In the genomic region with DNA sequence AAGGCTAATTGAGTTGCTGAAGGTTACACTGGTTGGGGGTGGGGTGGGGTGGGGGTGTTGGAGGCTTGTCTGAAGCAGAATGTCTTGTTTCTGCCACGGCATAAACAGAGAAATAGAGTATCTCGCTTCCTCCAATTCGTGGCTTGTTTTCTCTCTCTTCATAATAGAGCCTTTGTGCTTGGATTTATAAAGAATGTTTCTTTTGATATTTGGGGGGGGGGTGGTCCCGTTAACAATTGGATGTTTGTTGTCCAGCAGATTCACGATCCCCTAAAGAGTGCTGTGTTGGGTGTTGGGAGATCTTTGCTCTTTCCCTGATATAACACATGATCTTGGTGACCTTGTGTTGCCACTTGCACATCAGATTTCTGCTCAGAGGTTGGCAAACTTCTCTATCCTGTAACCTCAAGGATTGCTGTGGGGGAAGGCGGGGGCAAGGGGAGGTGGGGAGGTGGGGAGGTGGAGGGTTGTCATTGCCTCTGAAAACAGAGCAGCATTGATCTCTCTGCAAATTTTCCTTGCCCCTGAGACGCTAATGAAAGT, we compare ENCODE assay signal across 22 mouse cellular contexts.
DNase-seq lines count a peak whose midpoint lies in the region; ATAC-seq and TF ChIP-seq lines count a peak whose summit lies in the region.
"Had no signal": no experiment of that assay in that cellular context is flagged by ENCODE, and none has a peak within 500 bp of the region (broad histone marks: within the 10 kb centered on the region; RNA-seq: fewer than 3 reads in every experiment).

No protein-coding gene starts in this region.

- TF ChIP-seq CTCF in midbrain, postnatal 0 days (IDR thresholded peaks at IDR 0.05): no peak

- no peak overlapping the region for H3K4me2 ChIP-seq in intestine, embryonic 14.5 days (ENCODE audit: low read length)
- no peak overlapping the region for H3K4me2 ChIP-seq in intestine, embryonic 15.5 days (replicated peaks)
- no peak overlapping the region for H3K4me2 ChIP-seq in midbrain, embryonic 11.5 days
- H3K4me2 ChIP-seq in midbrain, postnatal 0 days (ENCODE audit: low read depth, low read length, poor library complexity, severe bottlenecking): no peak overlapping the region
- no peak overlapping the region for H3K4me2 ChIP-seq in embryonic facial prominence, embryonic 13.5 days
- H3K4me2 ChIP-seq: embryonic facial prominence, embryonic 15.5 days; heart, embryonic 13.5 days had no signal

- 0 out of 2 replicates have a peak, but pooled peaks have one; percentile 40 for ATAC-seq in intestine, embryonic 14.5 days (replicated peaks; ENCODE audit: low FRiP score, low TSS enrichment, low read depth)
- no peak for ATAC-seq in intestine, embryonic 15.5 days
- no peak for ATAC-seq in midbrain, embryonic 11.5 days (ENCODE audit: low FRiP score)
- no peak for ATAC-seq in midbrain, postnatal 0 days (ENCODE audit: low FRiP score)
- no peak for ATAC-seq in embryonic facial prominence, embryonic 13.5 days (ENCODE audit: insufficient number of reproducible peaks, insufficient read depth, low FRiP score, low TSS enrichment, low read depth)
- ATAC-seq: activated CD4-positive, CD25-positive, alpha-beta regulatory T cell, adult 4 months; forebrain, embryonic 14.5 days; hindbrain, embryonic 16.5 days; Patski had no signal

- no peak overlapping the region for H3K4me3 ChIP-seq in intestine, embryonic 14.5 days (ENCODE audit: low read depth, low read length)
- H3K4me3 ChIP-seq in intestine, embryonic 15.5 days (replicated peaks): no peak overlapping the region
- H3K4me3 ChIP-seq in midbrain, embryonic 11.5 days (ENCODE audit: low read depth, low read length): no peak overlapping the region
- no peak overlapping the region for H3K4me3 ChIP-seq in midbrain, postnatal 0 days (ENCODE audit: low read depth, low read length)
- H3K4me3 ChIP-seq in embryonic facial prominence, embryonic 13.5 days: no peak overlapping the region
- H3K4me3 ChIP-seq: embryonic facial prominence, embryonic 15.5 days; erythroblast, embryonic 14.5 days; forebrain, embryonic 10.5 days; heart, embryonic 13.5 days had no signal

- 64% methylated on average over 7 of the region's 7 CpGs for WGBS in intestine, embryonic 14.5 days
- WGBS in intestine, embryonic 15.5 days: 64% methylated on average over 7 of the region's 7 CpGs
- 67% methylated on average over 7 of the region's 7 CpGs for WGBS in midbrain, embryonic 11.5 days
- 53% methylated on average over 7 of the region's 7 CpGs for WGBS in midbrain, postnatal 0 days
- WGBS in embryonic facial prominence, embryonic 13.5 days: 19% methylated on average over 7 of the region's 7 CpGs

- H3K4me1 ChIP-seq in intestine, embryonic 14.5 days (replicated peaks; ENCODE audit: control insufficient read depth, insufficient read depth, low read length): peaks cover 15% of the 10 kb centered on the region
- H3K4me1 ChIP-seq in intestine, embryonic 15.5 days (replicated peaks): peaks cover 14% of the 10 kb centered on the region
- peaks cover 6% of the 10 kb centered on the region for H3K4me1 ChIP-seq in midbrain, embryonic 11.5 days (ENCODE audit: control insufficient read depth, insufficient read depth, low read length)
- peaks cover under 1% of the 10 kb centered on the region; the same call in 1 of the 2 replicates for H3K4me1 ChIP-seq in midbrain, postnatal 0 days (ENCODE audit: insufficient read depth, low read length)
- peaks cover 74% of the 10 kb centered on the region for H3K4me1 ChIP-seq in embryonic facial prominence, embryonic 13.5 days

- no peak overlapping the region for H3K9ac ChIP-seq in intestine, embryonic 14.5 days (ENCODE audit: low read length)
- no peak overlapping the region for H3K9ac ChIP-seq in intestine, embryonic 15.5 days
- no peak overlapping the region for H3K9ac ChIP-seq in midbrain, embryonic 11.5 days (ENCODE audit: low read length)
- no peak overlapping the region for H3K9ac ChIP-seq in midbrain, postnatal 0 days (replicated peaks; ENCODE audit: low read length, poor library complexity, severe bottlenecking)
- no peak overlapping the region for H3K9ac ChIP-seq in embryonic facial prominence, embryonic 13.5 days
- H3K9ac ChIP-seq: embryonic facial prominence, embryonic 15.5 days; heart, embryonic 13.5 days had no signal

- no peaks in the 10 kb centered on the region for H3K9me3 ChIP-seq in intestine, embryonic 14.5 days (ENCODE audit: control insufficient read depth, low read length)
- no peaks in the 10 kb centered on the region for H3K9me3 ChIP-seq in intestine, embryonic 15.5 days
- no peaks in the 10 kb centered on the region for H3K9me3 ChIP-seq in midbrain, embryonic 11.5 days (ENCODE audit: control insufficient read depth, low read length)
- H3K9me3 ChIP-seq in midbrain, postnatal 0 days (ENCODE audit: low read length): no peaks in the 10 kb centered on the region
- no peaks in the 10 kb centered on the region for H3K9me3 ChIP-seq in embryonic facial prominence, embryonic 13.5 days
- H3K9me3 ChIP-seq: embryonic facial prominence, embryonic 15.5 days; forebrain, embryonic 10.5 days; heart, embryonic 13.5 days had no signal

- H3K36me3 ChIP-seq in intestine, embryonic 14.5 days (ENCODE audit: control insufficient read depth, insufficient read depth, low read length): no peaks in the 10 kb centered on the region
- H3K36me3 ChIP-seq in intestine, embryonic 15.5 days: no peaks in the 10 kb centered on the region
- no peaks in the 10 kb centered on the region for H3K36me3 ChIP-seq in midbrain, embryonic 11.5 days (ENCODE audit: control insufficient read depth, insufficient read depth, low read length)
- no peaks in the 10 kb centered on the region for H3K36me3 ChIP-seq in midbrain, postnatal 0 days (ENCODE audit: insufficient read depth, low read length)
- H3K36me3 ChIP-seq in embryonic facial prominence, embryonic 13.5 days: no peaks in the 10 kb centered on the region
- H3K36me3 ChIP-seq: embryonic facial prominence, embryonic 15.5 days; forebrain, embryonic 10.5 days; heart, embryonic 13.5 days had no signal

- no peaks in the 10 kb centered on the region for H3K27me3 ChIP-seq in intestine, embryonic 14.5 days (replicated peaks; ENCODE audit: control insufficient read depth, insufficient read depth, low read length)
- H3K27me3 ChIP-seq in intestine, embryonic 15.5 days (replicated peaks): no peaks in the 10 kb centered on the region
- no peaks in the 10 kb centered on the region for H3K27me3 ChIP-seq in midbrain, embryonic 11.5 days (ENCODE audit: control insufficient read depth, insufficient read depth, low read length)
- no peaks in the 10 kb centered on the region for H3K27me3 ChIP-seq in midbrain, postnatal 0 days (ENCODE audit: insufficient read depth, low read length)
- no peaks in the 10 kb centered on the region for H3K27me3 ChIP-seq in embryonic facial prominence, embryonic 13.5 days
- H3K27me3 ChIP-seq: CH12.LX; embryonic facial prominence, embryonic 15.5 days; heart, embryonic 13.5 days; Patski had no signal

- no peak overlapping the region for H3K27ac ChIP-seq in intestine, embryonic 14.5 days (ENCODE audit: low read depth)
- no peak overlapping the region for H3K27ac ChIP-seq in intestine, embryonic 15.5 days
- no peak overlapping the region for H3K27ac ChIP-seq in midbrain, embryonic 11.5 days (ENCODE audit: low read depth, low read length)
- H3K27ac ChIP-seq in midbrain, postnatal 0 days (ENCODE audit: low read depth, low read length): no peak overlapping the region
- peak overlapping the region; percentile 12; the same call in 1 of the 2 replicates for H3K27ac ChIP-seq in embryonic facial prominence, embryonic 13.5 days
- H3K27ac ChIP-seq: embryonic facial prominence, embryonic 15.5 days; forebrain, embryonic 10.5 days; heart, embryonic 13.5 days had no signal

- no peak for DNase-seq in intestine, embryonic 14.5 days (ENCODE audit: low spot score)
- peak; percentile 56 for DNase-seq in midbrain, embryonic 11.5 days (ENCODE audit: low spot score, missing footprints)
- no peak for DNase-seq in midbrain, postnatal 0 days (ENCODE audit: low spot score)
- no peak for DNase-seq in neural tube, embryonic 10.5 days (ENCODE audit: extremely low spot score, low spot score)
- DNase-seq: adrenal gland, postnatal 25 days; cerebellum, adult 2 months; cerebellum, postnatal 10 days; embryo, embryonic 11 days; gastrocnemius, postnatal 36 days; heart, adult 11 months; heart, postnatal 36 days had no signal
